Mouse (Mus musculus): ENCODE data around the gene Ddah1.

Ddah1 gene

GRCm38 (mm10) chr3:145820439-145820838 is 62.0 kb downstream of the Ddah1 start:
- peak; percentile 15 to 43 for DNase-seq

GRCm38 (mm10) chr3:145820938-145821337 is 62.5 kb downstream of the Ddah1 start:
- no peak for DNase-seq

- no peak for DNase-seq
Measured at GRCm38 (mm10) chr3:145822201-145822600, 63.7 kb downstream of the Ddah1 start.

- no peak for DNase-seq
Measured at GRCm38 (mm10) chr3:145823661-145824060, 65.2 kb downstream of the Ddah1 start.

- no peak for DNase-seq
Measured at GRCm38 (mm10) chr3:145825416-145826055, 67.1 kb downstream of the Ddah1 start.

- DNase-seq: peak; percentile 47 to 56
Measured at GRCm38 (mm10) chr3:145827191-145828045, 68.9 kb downstream of the Ddah1 start.

GRCm38 (mm10) chr3:145828906-145829305 is 70.4 kb downstream of the Ddah1 start:
- DNase-seq: no peak

- DNase-seq: peak in 1 of 2 experiments; percentile 10
Measured at GRCm38 (mm10) chr3:145833948-145834538, 75.6 kb downstream of the Ddah1 start.

- no peak for DNase-seq
Measured at GRCm38 (mm10) chr3:145838281-145838680, 79.8 kb downstream of the Ddah1 start.

- DNase-seq: no peak
Measured at GRCm38 (mm10) chr3:145841961-145842710, 83.7 kb downstream of the Ddah1 start.

- no peak for DNase-seq
Measured at GRCm38 (mm10) chr3:145843836-145844235, 85.4 kb downstream of the Ddah1 start.

- no peak for DNase-seq
Measured at GRCm38 (mm10) chr3:145844891-145845290, 86.4 kb downstream of the Ddah1 start.

GRCm38 (mm10) chr3:145846255-145846654 is 87.8 kb downstream of the Ddah1 start:
- no peak for DNase-seq

- no peak for DNase-seq
Measured at GRCm38 (mm10) chr3:145852041-145852440, 93.6 kb downstream of the Ddah1 start.

- no peak for DNase-seq
Measured at GRCm38 (mm10) chr3:145852800-145853199, 94.3 kb downstream of the Ddah1 start.

- DNase-seq: no peak
Measured at GRCm38 (mm10) chr3:145853713-145854112, 95.2 kb downstream of the Ddah1 start.

- no peak for DNase-seq
Measured at GRCm38 (mm10) chr3:145854427-145854826, 96.0 kb downstream of the Ddah1 start.

GRCm38 (mm10) chr3:145855299-145855698 is 96.8 kb downstream of the Ddah1 start:
- DNase-seq: no peak

GRCm38 (mm10) chr3:145858388-145858787 is 99.9 kb downstream of the Ddah1 start:
- DNase-seq: no peak

GRCm38 (mm10) chr3:145862521-145862920 is 104.0 kb downstream of the Ddah1 start:
- no peak for DNase-seq

- no peak for DNase-seq
Measured at GRCm38 (mm10) chr3:145864033-145864712, 105.7 kb downstream of the Ddah1 start.

- DNase-seq: peak; percentile 36 to 45
Measured at GRCm38 (mm10) chr3:145864713-145865233, 106.3 kb downstream of the Ddah1 start.

Data from lung, adult 18-20 months (tissue).